8 mouse cellular contexts compared by ENCODE assay signal in genomic region chr8:70477269-70477982, GRCm38 (mm10). TPM values are rescaled to one million over a fixed set of nuclear protein-coding genes. Genes with fewer than 3 reads are reported as not detected.
DNase-seq lines count a peak whose midpoint lies in the region; ATAC-seq and TF ChIP-seq lines count a peak whose summit lies in the region.

No protein-coding gene starts in this region.

- intact Hi-C loops in gastrocnemius, adult 2 months (cut with DNase I) = no loop called here

- peak overlapping the region; percentile 66 for H3K4me2 ChIP-seq in forebrain, embryonic 11.5 days (ENCODE audit: low read depth, low read length, severe bottlenecking)
- peak overlapping the region; percentile 88 for H3K4me2 ChIP-seq in midbrain, embryonic 11.5 days

- ATAC-seq in forebrain, embryonic 11.5 days (replicated peaks; ENCODE audit: low FRiP score) = peak; percentile 44
- ATAC-seq in midbrain, embryonic 11.5 days (ENCODE audit: low FRiP score) = peak; percentile 49

- H3K27me3 ChIP-seq in forebrain, embryonic 11.5 days (ENCODE audit: control insufficient read depth, insufficient read depth, low read length) = no peaks in the 10 kb centered on the region; the same call in 1 of the 2 replicates
- peaks cover 3% of the 10 kb centered on the region for H3K27me3 ChIP-seq in midbrain, embryonic 11.5 days (ENCODE audit: control insufficient read depth, insufficient read depth, low read length)

- no peak for TF ChIP-seq CTCF in gastrocnemius, adult 2 months (IDR thresholded peaks at IDR 0.05)

- no peak for DNase-seq in gastrocnemius, adult 2 months
- DNase-seq in gastrocnemius, postnatal 25 days = no peak
- peak; percentile 80 for DNase-seq in MN1 (ENCODE audit: low spot score)
- DNase-seq in forebrain, embryonic 11.5 days (ENCODE audit: low spot score) = peak; percentile 67
- DNase-seq in kidney, postnatal 10 days = peak; percentile 55
- peak; percentile 87 for DNase-seq in midbrain, embryonic 11.5 days (ENCODE audit: low spot score, missing footprints)
- no peak for DNase-seq in gastrocnemius, postnatal 4 days (ENCODE audit: low spot score in 2 of 2)
- no peak for DNase-seq in right cerebral cortex, postnatal 10 days (ENCODE audit: low spot score in 2 of 2)

- 0 out of 2 replicates have a peak, but pooled peaks cover 7% of the 10 kb centered on the region for H3K4me1 ChIP-seq in forebrain, embryonic 11.5 days (replicated peaks; ENCODE audit: control insufficient read depth, insufficient read depth, low read length)
- peaks cover 8% of the 10 kb centered on the region for H3K4me1 ChIP-seq in midbrain, embryonic 11.5 days (ENCODE audit: control insufficient read depth, insufficient read depth, low read length)

- no peaks in the 10 kb centered on the region for H3K36me3 ChIP-seq in forebrain, embryonic 11.5 days (ENCODE audit: control insufficient read depth, insufficient read depth, low read length)
- H3K36me3 ChIP-seq in midbrain, embryonic 11.5 days (ENCODE audit: control insufficient read depth, insufficient read depth, low read length) = no peaks in the 10 kb centered on the region

- no peaks in the 10 kb centered on the region for H3K9me3 ChIP-seq in forebrain, embryonic 11.5 days (ENCODE audit: control insufficient read depth, low read length)
- no peaks in the 10 kb centered on the region for H3K9me3 ChIP-seq in midbrain, embryonic 11.5 days (ENCODE audit: control insufficient read depth, low read length)

- under 1% methylated on average over 21 of the region's 21 CpGs for WGBS in forebrain, embryonic 11.5 days
- WGBS in midbrain, embryonic 11.5 days = 3% methylated on average over 21 of the region's 21 CpGs

- H3K27ac ChIP-seq in gastrocnemius, adult 2 months = peak overlapping the region; percentile 90
- H3K27ac ChIP-seq in forebrain, embryonic 11.5 days (ENCODE audit: low read depth, low read length) = no peak overlapping the region; the same call in 1 of the 2 replicates
- no peak overlapping the region for H3K27ac ChIP-seq in midbrain, embryonic 11.5 days (ENCODE audit: low read depth, low read length)

- H3K4me3 ChIP-seq in gastrocnemius, adult 2 months = peak overlapping the region; percentile 98
- peak overlapping the region; percentile 86 for H3K4me3 ChIP-seq in forebrain, embryonic 11.5 days (ENCODE audit: low read depth, low read length)
- H3K4me3 ChIP-seq in midbrain, embryonic 11.5 days (ENCODE audit: low read depth, low read length) = peak overlapping the region; percentile 57

- H3K9ac ChIP-seq in forebrain, embryonic 11.5 days (ENCODE audit: low read length) = no peak overlapping the region; the same call in 1 of the 2 replicates
- H3K9ac ChIP-seq in midbrain, embryonic 11.5 days (ENCODE audit: low read length) = no peak overlapping the region

RNA-seq across cellular contexts. Expression of gene Klhl26, which starts 0.7 kb away (rescaled TPM):
- 1 to 10 TPM; 6.7 to 8.5 TPM for total RNA-seq in gastrocnemius, adult 2 months (2021)
- 1 to 10 TPM; 4.9 to 6.1 TPM for total RNA-seq in gastrocnemius, postnatal 25 days (2021)
- polyA plus RNA-seq in forebrain, embryonic 11.5 days (2014; fragmentation: Nextera tagmentation; extraction: Ambion mirVana) = 17.5 and 19.5 TPM in 2 replicates
- polyA plus RNA-seq in midbrain, embryonic 11.5 days (2014; fragmentation: Nextera tagmentation; extraction: Ambion mirVana) = 12.6 and 13.1 TPM in 2 replicates
- total RNA-seq in gastrocnemius, postnatal 4 days (2021) = 1 to 10 TPM; 8.1 to 10.0 TPM

RNA-seq across cellular contexts. Expression of gene Tmem59l, which starts 9.7 kb away (rescaled TPM):
- total RNA-seq in gastrocnemius, adult 2 months (2021) = not detected
- total RNA-seq in gastrocnemius, postnatal 25 days (2021) = not detected
- 10.4 and 10.6 TPM in 2 replicates for polyA plus RNA-seq in forebrain, embryonic 11.5 days (2014; fragmentation: Nextera tagmentation; extraction: Ambion mirVana)
- polyA plus RNA-seq in midbrain, embryonic 11.5 days (2014; fragmentation: Nextera tagmentation; extraction: Ambion mirVana) = 12.3 TPM in 2 replicates
- total RNA-seq in gastrocnemius, postnatal 4 days (2021) = not detected

RNA-seq across cellular contexts. Expression of gene Crlf1, which starts 15.5 kb away (rescaled TPM):
- 1 to 10 TPM; 2.5 to 3.2 TPM for total RNA-seq in gastrocnemius, adult 2 months (2021)
- 1 to 10 TPM; 1.7 to 3.8 TPM for total RNA-seq in gastrocnemius, postnatal 25 days (2021)
- 4.9 and 10.9 TPM in 2 replicates for polyA plus RNA-seq in forebrain, embryonic 11.5 days (2014; fragmentation: Nextera tagmentation; extraction: Ambion mirVana)
- 0.23 and 0.90 TPM in 2 replicates for polyA plus RNA-seq in midbrain, embryonic 11.5 days (2014; fragmentation: Nextera tagmentation; extraction: Ambion mirVana)
- total RNA-seq in gastrocnemius, postnatal 4 days (2021) = 1 to 10 TPM; 3.7 to 4.7 TPM

RNA-seq across cellular contexts. Expression of gene Rex1bd, which starts 29.1 kb away (rescaled TPM):
- total RNA-seq in gastrocnemius, adult 2 months (2021) = 100 to 1,000 TPM; 146 to 148 TPM
- 100 to 1,000 TPM; 112 to 120 TPM for total RNA-seq in gastrocnemius, postnatal 25 days (2021)
- polyA plus RNA-seq in forebrain, embryonic 11.5 days (2014; fragmentation: Nextera tagmentation; extraction: Ambion mirVana) = 113 and 123 TPM in 2 replicates
- polyA plus RNA-seq in midbrain, embryonic 11.5 days (2014; fragmentation: Nextera tagmentation; extraction: Ambion mirVana) = 126 and 129 TPM in 2 replicates
- total RNA-seq in gastrocnemius, postnatal 4 days (2021) = 100 to 1,000 TPM; 118 to 119 TPM

RNA-seq across cellular contexts. Expression of gene Uba52, which starts 33.2 kb away (rescaled TPM):
- 100 to 1,000 TPM; 777 to 924 TPM for total RNA-seq in gastrocnemius, adult 2 months (2021)
- total RNA-seq in gastrocnemius, postnatal 25 days (2021) = 100 to 1,000 TPM; 785 to 797 TPM
- polyA plus RNA-seq in forebrain, embryonic 11.5 days (2014; fragmentation: Nextera tagmentation; extraction: Ambion mirVana) = 715 TPM in 2 replicates
- 774 and 852 TPM in 2 replicates for polyA plus RNA-seq in midbrain, embryonic 11.5 days (2014; fragmentation: Nextera tagmentation; extraction: Ambion mirVana)
- total RNA-seq in gastrocnemius, postnatal 4 days (2021) = 1,000 to 10,000 TPM; 1,604 to 1,674 TPM

Comparison
In these comparisons a context has a peak if more than half of its experiments do, and no peak if none do; other contexts are left out.
1. DNase-seq: peak in MN1 (single experiment), forebrain, embryonic 11.5 days (single experiment), kidney, postnatal 10 days (single experiment) and midbrain, embryonic 11.5 days (single experiment); none in gastrocnemius, adult 2 months (single experiment), gastrocnemius, postnatal 25 days (single experiment), gastrocnemius, postnatal 4 days (0 of 2) and right cerebral cortex, postnatal 10 days (0 of 2).
2. Peak in every context shown above with its lines, with median percentiles within 50 percentile points of each other: H3K4me3 ChIP-seq.